Mouse (Mus musculus) megakaryocyte, embryonic 14.5 days (primary cell): ENCODE data around the gene Fign. TPM values are rescaled to one million over a fixed set of nuclear protein-coding genes. Genes with fewer than 3 reads are reported as not detected.

ENCODE experiments used
- H3K27me3 ChIP-seq: replicated peaks from 2 replicates; pipeline ENCODE3; 2012; ENCODE audit warnings: inconsistent platforms
- H3K36me3 ChIP-seq: replicated peaks from 2 replicates; pipeline ENCODE3; 2012; ENCODE audit warnings: low read length, inconsistent platforms, mixed read lengths
- H3K4me1 ChIP-seq: 2 replicates; pipeline ENCODE4 v1.6.1; 2012; ENCODE audit warnings: inconsistent platforms
- H3K4me3 ChIP-seq: replicated peaks from 2 replicates; pipeline ENCODE3; 2012; ENCODE audit warnings: moderate library complexity, mild to moderate bottlenecking, inconsistent platforms
- H3K9me3 ChIP-seq: 2 replicates; pipeline ENCODE4 v1.6.1; 2012; ENCODE audit warnings: inconsistent platforms
- FLI1 ChIP-seq: IDR thresholded peaks from 2 replicates; pipeline ENCODE4 v1.6.1; 2012; ENCODE audit warnings: low read length, inconsistent platforms, mixed read lengths
- GATA1 ChIP-seq: IDR thresholded peaks from 3 replicates; pipeline ENCODE4 v1.6.1; 2012; ENCODE audit warnings: mixed read lengths, low read length, inconsistent platforms, borderline replicate concordance
- polyA plus RNA-seq: library from polyadenylated mRNA; stranded (reverse); fragments of >175 nt; gene quantifications from 2 replicates; pipeline ENCODE4 v1.2.3, GENCODE M21; 2012; ENCODE audit warnings: low replicate concordance; ENCODE audit not compliant: insufficient read depth

Gene Fign
- polyA plus RNA-seq, 1 experiment = not detected

DNA sequence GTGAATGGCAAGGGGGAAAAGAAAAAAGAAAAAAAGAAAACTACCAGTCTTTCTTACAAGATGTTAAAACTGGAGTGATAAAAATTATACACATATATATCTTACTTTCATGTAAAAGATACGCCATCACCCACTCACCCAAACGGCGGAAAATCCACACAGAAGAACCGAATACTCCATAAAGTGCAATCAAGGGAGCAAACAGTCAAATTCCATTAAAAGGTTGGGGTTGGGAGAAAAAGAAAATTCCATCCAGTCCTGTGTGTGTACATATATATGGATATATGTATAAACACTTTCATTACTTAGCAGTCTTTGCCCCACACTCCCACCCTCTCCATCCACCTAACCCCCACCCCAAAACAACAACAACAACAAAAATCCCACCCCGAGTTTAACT lies 1.7 kb downstream of the Fign start:
- Histone ChIP-seq H3K4me1 (peaks cover 10% of the 10 kb centered on the region), H3K27me3 (peaks cover 30% of the 10 kb centered on the region), H3K9me3 (peaks cover 5% of the 10 kb centered on the region; the same call in 1 of the 2 replicates), H3K4me3 (no peak overlapping the region), H3K36me3 (no peaks in the 10 kb centered on the region)
- no peak for TF ChIP-seq FLI1
- TF ChIP-seq GATA1 = no peak

DNA sequence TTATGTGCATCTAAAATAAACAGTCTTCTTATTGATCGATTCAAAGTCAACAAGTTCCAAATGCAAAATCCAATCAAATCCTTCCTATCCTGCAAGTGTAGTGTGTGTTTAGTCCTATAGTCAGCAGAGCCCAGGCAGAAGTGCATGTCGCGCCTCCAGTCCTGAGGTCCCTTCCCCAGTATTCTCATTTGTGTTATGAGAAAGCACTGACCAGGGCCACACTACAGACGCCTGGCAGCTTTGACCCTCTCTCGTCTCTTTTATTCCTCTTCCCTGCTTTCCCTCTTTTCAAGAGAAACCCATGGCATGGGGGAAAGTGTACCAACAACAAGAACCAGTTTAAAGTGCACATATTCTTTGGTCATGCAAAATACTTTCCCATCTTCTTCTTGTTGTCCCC lies 2.3 kb downstream of the Fign start:
- TF ChIP-seq FLI1 (no peak), GATA1 (no peak)
- H3K4me3 ChIP-seq = no peak overlapping the region

DNA sequence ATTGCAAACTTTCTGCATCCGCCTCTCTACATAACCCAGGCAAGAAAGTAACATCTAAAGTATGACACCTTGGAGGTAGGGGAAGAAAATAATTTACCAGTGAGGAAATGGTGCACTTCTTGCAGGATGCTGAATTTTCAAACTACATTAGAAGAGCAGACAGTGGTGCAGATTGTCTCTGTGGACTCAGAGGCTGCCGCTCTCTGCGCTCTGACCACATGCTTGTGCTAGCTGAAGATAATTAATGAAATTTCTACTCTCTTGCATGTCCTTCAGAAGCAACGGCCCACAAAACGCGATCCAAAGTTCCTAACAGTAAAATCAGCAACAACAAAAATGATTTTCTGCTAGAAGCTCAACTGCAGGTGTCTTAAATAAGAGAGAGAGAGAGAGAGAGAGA lies 4.8 kb downstream of the Fign start:
- Histone ChIP-seq H3K9me3 (no peaks in the 10 kb centered on the region), H3K36me3 (no peaks in the 10 kb centered on the region), H3K4me3 (no peak overlapping the region), H3K27me3 (peaks cover 16% of the 10 kb centered on the region), H3K4me1 (peaks cover 3% of the 10 kb centered on the region; the same call in 1 of the 2 replicates)
- TF ChIP-seq FLI1 (no peak), GATA1 (no peak)

More for the DNA sequence above, 2.3 kb downstream of the Fign start:
- peaks cover 5% of the 10 kb centered on the region; the same call in 1 of the 2 replicates for H3K9me3 ChIP-seq
- peaks cover 30% of the 10 kb centered on the region for H3K27me3 ChIP-seq
- no peaks in the 10 kb centered on the region for H3K36me3 ChIP-seq
- H3K4me1 ChIP-seq = peaks cover 10% of the 10 kb centered on the region

DNA sequence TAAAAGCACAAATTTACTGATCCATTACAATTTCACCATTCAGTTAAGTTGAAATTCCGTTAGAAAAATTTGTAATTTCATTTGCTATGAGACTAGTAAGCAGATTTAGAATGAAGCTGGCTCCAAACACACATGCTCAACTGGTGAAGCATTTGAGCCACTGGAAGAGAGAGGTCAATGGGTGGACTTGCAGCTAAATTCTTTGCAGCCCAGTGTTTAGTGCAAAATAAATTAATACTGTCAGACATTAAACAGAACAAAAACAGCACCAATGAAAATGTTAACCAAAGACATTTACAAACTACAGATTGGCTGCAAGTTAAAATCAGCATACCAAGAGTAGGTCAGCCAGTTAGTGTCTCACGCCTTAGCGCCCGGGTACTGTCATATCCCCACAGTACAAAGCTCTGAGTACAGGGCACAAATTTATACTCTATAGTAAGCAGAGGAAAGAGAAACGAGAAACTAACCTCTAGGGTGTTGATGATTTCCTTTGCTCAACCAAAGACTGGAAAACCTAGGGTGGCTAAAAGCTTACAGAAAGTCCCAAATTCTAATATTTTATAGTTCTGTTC lies 13.9 kb downstream of the Fign start:
- Histone ChIP-seq H3K36me3 (no peaks in the 10 kb centered on the region), H3K9me3 (no peaks in the 10 kb centered on the region), H3K4me3 (no peak overlapping the region), H3K27me3 (no peaks in the 10 kb centered on the region), H3K4me1 (no peaks in the 10 kb centered on the region)
- TF ChIP-seq FLI1 (no peak), GATA1 (no peak)

DNA sequence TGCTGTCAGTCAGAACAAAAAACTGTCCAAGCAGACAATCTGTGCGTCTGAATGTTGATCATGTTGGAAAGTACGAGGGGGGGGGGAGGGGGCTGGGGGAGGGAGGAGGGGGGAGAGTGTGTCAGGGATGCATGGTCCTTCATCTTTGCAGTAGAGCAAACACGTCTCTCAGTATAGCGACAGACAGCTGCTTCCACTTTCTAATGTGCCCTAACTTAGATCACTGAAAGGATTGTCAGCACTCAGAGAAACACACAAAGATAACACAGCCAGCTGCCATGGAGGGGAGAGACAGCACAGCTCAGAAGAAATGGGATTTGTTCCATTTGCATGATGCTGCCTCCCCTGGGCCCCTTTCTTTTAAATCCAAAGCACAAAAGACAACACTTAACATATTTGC lies 18.1 kb downstream of the Fign start:
- H3K4me3 ChIP-seq = no peak overlapping the region
- no peaks in the 10 kb centered on the region for H3K36me3 ChIP-seq
- no peaks in the 10 kb centered on the region for H3K27me3 ChIP-seq
- no peak for TF ChIP-seq FLI1
- TF ChIP-seq GATA1 = no peak
- H3K4me1 ChIP-seq = no peaks in the 10 kb centered on the region
- H3K9me3 ChIP-seq = no peaks in the 10 kb centered on the region; the same call in 1 of the 2 replicates

DNA sequence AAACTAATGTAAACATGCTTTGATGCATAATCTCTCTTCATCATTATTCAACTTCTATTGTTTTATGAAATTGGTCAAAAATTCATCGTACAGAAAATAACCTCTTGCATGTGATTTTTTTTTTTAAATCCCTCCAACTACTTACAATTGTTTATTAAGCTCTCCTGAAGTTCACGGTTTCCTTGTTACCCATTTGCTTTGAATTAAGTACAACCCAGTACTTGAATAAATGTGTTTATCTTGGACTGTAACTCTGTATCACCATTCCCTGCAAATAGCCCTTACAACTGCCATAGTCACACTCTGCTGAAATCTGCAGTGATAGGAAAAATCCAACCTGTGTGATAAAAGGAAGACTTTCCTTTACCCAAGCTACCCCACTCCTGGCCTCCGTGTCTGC lies 19.3 kb downstream of the Fign start:
- no peak for TF ChIP-seq FLI1
- no peak for TF ChIP-seq GATA1
- H3K9me3 ChIP-seq = no peaks in the 10 kb centered on the region; the same call in 1 of the 2 replicates
- H3K4me3 ChIP-seq = no peak overlapping the region
- H3K36me3 ChIP-seq = no peaks in the 10 kb centered on the region
- H3K27me3 ChIP-seq = no peaks in the 10 kb centered on the region
- no peaks in the 10 kb centered on the region for H3K4me1 ChIP-seq

DNA sequence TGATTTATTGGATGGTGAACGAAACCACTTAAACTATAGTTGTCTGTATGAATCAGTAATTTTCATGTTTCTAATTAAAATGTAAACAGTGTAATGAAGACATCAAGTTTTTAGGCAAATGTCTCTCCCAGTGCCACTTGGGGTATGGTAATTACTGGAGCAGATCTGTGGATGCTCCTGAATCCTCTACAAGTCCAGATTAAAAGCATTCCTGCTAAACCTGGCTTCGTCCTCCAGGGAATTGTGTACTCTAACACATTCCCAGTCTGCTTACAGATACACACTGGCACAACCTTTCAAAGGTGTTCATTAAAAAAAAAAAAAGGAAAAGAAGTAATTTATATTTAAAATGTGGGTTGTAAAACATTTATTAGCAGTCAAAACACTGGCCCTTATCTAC lies 20.0 kb downstream of the Fign start:
- TF ChIP-seq GATA1 = no peak
- TF ChIP-seq FLI1 = no peak
- H3K4me3 ChIP-seq = no peak overlapping the region
- H3K9me3 ChIP-seq = no peaks in the 10 kb centered on the region; the same call in 1 of the 2 replicates
- H3K27me3 ChIP-seq = no peaks in the 10 kb centered on the region
- H3K4me1 ChIP-seq = no peaks in the 10 kb centered on the region
- H3K36me3 ChIP-seq = no peaks in the 10 kb centered on the region

DNA sequence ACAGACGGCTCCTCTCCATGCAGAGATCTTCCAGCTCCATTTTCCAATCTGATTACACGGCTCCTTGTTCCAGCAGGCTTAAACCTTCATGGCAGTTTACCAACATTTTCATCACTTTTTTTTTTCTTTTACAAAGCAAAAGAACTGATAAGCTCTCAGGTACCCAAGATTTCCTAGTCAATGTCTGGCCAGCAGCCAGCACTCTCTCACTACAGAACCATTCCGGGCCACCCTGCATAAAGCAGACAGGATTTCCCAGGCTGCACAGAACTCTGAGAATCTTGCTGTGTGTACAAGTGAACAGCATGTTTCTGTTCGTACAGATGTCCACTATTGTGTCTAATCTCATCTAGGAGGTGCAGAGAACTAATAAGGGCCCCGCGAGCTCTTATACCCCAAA lies 22.0 kb downstream of the Fign start:
- TF ChIP-seq FLI1 (no peak), GATA1 (no peak)
- Histone ChIP-seq H3K4me1 (no peaks in the 10 kb centered on the region), H3K27me3 (no peaks in the 10 kb centered on the region), H3K4me3 (no peak overlapping the region), H3K36me3 (no peaks in the 10 kb centered on the region), H3K9me3 (no peaks in the 10 kb centered on the region; the same call in 1 of the 2 replicates)

DNA sequence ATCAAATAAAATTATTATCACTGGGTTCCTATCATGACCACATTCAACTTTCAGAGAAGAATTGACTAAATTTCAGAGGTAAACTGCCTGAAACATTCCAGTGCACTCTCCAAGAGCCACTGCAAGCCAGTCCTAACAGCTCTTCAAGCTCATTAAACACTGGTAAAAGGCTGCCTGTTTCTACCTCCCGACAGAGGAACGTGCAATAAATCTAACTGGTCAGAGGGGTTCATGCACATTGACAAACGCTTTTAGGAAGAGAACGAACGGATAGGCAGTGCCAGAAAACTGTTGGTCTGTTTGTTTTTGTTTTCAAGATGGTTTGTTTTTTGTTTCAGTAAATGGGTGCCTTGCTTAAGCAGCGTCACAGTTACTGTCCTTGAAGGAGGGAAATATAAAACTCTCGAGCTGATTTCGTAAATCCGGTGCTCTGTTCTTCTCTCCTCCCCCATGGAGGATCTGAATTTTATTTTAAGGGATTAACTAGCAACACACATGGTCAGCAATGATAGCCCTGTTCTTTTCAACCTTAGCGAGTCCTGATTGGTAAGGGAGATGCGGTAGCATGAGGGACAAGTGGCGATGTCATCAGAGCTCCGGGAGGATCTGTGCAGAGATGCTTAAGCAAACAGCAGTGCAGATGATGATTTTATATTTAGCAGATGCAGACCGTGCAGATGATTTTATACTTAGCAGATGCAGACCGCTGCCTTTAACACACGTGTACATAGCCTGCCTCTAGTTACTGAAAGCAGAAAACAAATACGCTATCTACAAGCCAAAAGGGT lies 23.0 kb downstream of the Fign start:
- H3K4me1 ChIP-seq = no peaks in the 10 kb centered on the region
- H3K27me3 ChIP-seq = no peaks in the 10 kb centered on the region
- no peaks in the 10 kb centered on the region; the same call in 1 of the 2 replicates for H3K9me3 ChIP-seq
- H3K4me3 ChIP-seq = no peak overlapping the region
- TF ChIP-seq GATA1 (no peak), FLI1 (no peak)
- no peaks in the 10 kb centered on the region for H3K36me3 ChIP-seq

DNA sequence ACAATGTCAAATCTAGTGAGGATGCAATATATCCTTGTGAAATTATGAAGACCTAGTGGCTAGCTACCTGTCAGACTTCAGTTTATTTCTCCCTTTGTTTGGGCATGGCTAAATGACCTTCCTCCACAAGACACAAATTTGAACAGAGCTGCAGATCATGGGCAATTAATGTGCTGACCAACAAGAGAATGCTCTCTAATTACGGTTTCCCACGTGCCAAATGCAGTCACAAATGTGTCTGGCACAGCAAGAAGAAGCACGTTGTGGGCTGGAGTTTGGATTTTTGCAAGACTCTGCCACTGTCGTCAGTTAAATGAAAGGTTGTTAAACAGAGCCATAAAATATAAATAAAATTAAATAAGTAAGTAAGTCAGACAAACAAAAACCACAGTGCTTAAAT lies 25.7 kb downstream of the Fign start:
- Histone ChIP-seq H3K4me3 (no peak overlapping the region), H3K36me3 (no peaks in the 10 kb centered on the region), H3K27me3 (no peaks in the 10 kb centered on the region), H3K4me1 (no peaks in the 10 kb centered on the region), H3K9me3 (no peaks in the 10 kb centered on the region; the same call in 1 of the 2 replicates)
- TF ChIP-seq GATA1 = no peak
- TF ChIP-seq FLI1 = no peak
